Comparison of ENCODE assay signal across 8 mouse cellular contexts in genomic region chr4:43431690-43432089, GRCm38 (mm10). TPM values are rescaled to one million over a fixed set of nuclear protein-coding genes. Genes with fewer than 3 reads are reported as not detected.
A peak's percentile ranks its signal among the peaks of the same experiment; 100 is the strongest.
DNase-seq lines count a peak whose midpoint lies in the region; ATAC-seq and TF ChIP-seq lines count a peak whose summit lies in the region.

No protein-coding gene starts in this region.

- peaks cover 7% of the 10 kb centered on the region for H3K36me3 ChIP-seq in intestine, postnatal 0 days (ENCODE audit: control insufficient read depth, insufficient read depth)
- H3K36me3 ChIP-seq in midbrain, embryonic 13.5 days = peaks cover 8% of the 10 kb centered on the region
- no peaks in the 10 kb centered on the region for H3K36me3 ChIP-seq in spleen, adult 2 months (ENCODE audit: control insufficient read depth, insufficient read depth, low read length)

- no peaks in the 10 kb centered on the region for H3K4me1 ChIP-seq in intestine, postnatal 0 days (replicated peaks; ENCODE audit: control insufficient read depth, insufficient read depth, low read length)
- H3K4me1 ChIP-seq in midbrain, embryonic 13.5 days (replicated peaks) = peaks cover 23% of the 10 kb centered on the region
- H3K4me1 ChIP-seq in spleen, adult 2 months (ENCODE audit: control insufficient read depth, insufficient read depth, insufficient read length) = peaks cover 2% of the 10 kb centered on the region; the same call in 1 of the 2 replicates

- intact Hi-C loops in gastrocnemius, postnatal 14 days (cut with DNase I; ENCODE audit: low total_unique reads) = no loop called here
- intact Hi-C loops in left cerebral cortex, postnatal 36 days (cut with DNase I) = no loop called here

- TF ChIP-seq POLR2A in spleen, adult 2 months (IDR thresholded peaks at IDR 0.05; ENCODE audit: low read depth, low read length) = no peak

- WGBS in intestine, postnatal 0 days = 4% methylated on average over 4 of the region's 4 CpGs
- under 1% methylated on average over 4 of the region's 4 CpGs for WGBS in midbrain, embryonic 13.5 days
- WGBS in spleen, adult 2 months = 2% methylated on average over 4 of the region's 4 CpGs

- DNase-seq in ovary, adult 18-20 months (ENCODE audit: low spot score) = peak; percentile 66
- DNase-seq in ovary, postnatal 10 days (ENCODE audit: low spot score) = no peak
- DNase-seq in cerebellum, postnatal 36 days = peak; percentile 86 to 87
- DNase-seq in gastrocnemius, postnatal 14 days = peak; percentile 80
- DNase-seq in left cerebral cortex, postnatal 36 days (ENCODE audit: low spot score in 2 of 2) = peak; percentile 72 to 73
- DNase-seq in spleen, adult 2 months (ENCODE audit: low read depth in 1 of 2, low spot score in 2 of 2) = peak; percentile 59 to 80

- H3K27ac ChIP-seq in intestine, postnatal 0 days (ENCODE audit: low read depth, low read length) = no peak overlapping the region
- peak overlapping the region; percentile 83 for H3K27ac ChIP-seq in midbrain, embryonic 13.5 days
- H3K27ac ChIP-seq in spleen, adult 2 months (ENCODE audit: insufficient read depth, low read length) = no peak overlapping the region

- H3K9me3 ChIP-seq in intestine, postnatal 0 days (ENCODE audit: control insufficient read depth) = no peaks in the 10 kb centered on the region
- H3K9me3 ChIP-seq in midbrain, embryonic 13.5 days = no peaks in the 10 kb centered on the region

- TF ChIP-seq CTCF in intestine, postnatal 0 days (IDR thresholded peaks at IDR 0.05; ENCODE audit: low read depth) = peak; percentile 94
- TF ChIP-seq CTCF in spleen, adult 2 months (IDR thresholded peaks at IDR 0.05; ENCODE audit: extremely low read depth, insufficient read depth, insufficient read length, insufficient replicate concordance) = peak; percentile 77; the same call in 1 of the 2 replicates

- no peak overlapping the region for H3K4me2 ChIP-seq in intestine, postnatal 0 days (replicated peaks; ENCODE audit: low read depth)
- H3K4me2 ChIP-seq in midbrain, embryonic 13.5 days (replicated peaks) = no peak overlapping the region

- H3K27me3 ChIP-seq in intestine, postnatal 0 days (replicated peaks; ENCODE audit: control insufficient read depth, insufficient read depth, low read length) = no peaks in the 10 kb centered on the region
- H3K27me3 ChIP-seq in midbrain, embryonic 13.5 days = peaks cover 10% of the 10 kb centered on the region
- H3K27me3 ChIP-seq in spleen, adult 2 months (ENCODE audit: control insufficient read depth, insufficient read depth, low read length) = peaks cover 2% of the 10 kb centered on the region; the same call in 1 of the 2 replicates

- no peak overlapping the region for H3K9ac ChIP-seq in intestine, postnatal 0 days (ENCODE audit: low read depth, low read length)
- no peak overlapping the region for H3K9ac ChIP-seq in midbrain, embryonic 13.5 days (replicated peaks)

- ATAC-seq in intestine, postnatal 0 days = peak; percentile 53; the same call in 1 of the 2 replicates
- peak; percentile 55; the same call in 1 of the 2 replicates for ATAC-seq in midbrain, embryonic 13.5 days

- no peak overlapping the region for H3K4me3 ChIP-seq in intestine, postnatal 0 days (ENCODE audit: low read depth, low read length)
- no peak overlapping the region for H3K4me3 ChIP-seq in midbrain, embryonic 13.5 days (replicated peaks)
- no peak overlapping the region for H3K4me3 ChIP-seq in spleen, adult 2 months (ENCODE audit: extremely low read depth, insufficient read depth, insufficient read length)

RNA-seq across cellular contexts. Expression of gene Fam166b, which starts 2.8 kb away (rescaled TPM):
- not detected for total RNA-seq in gastrocnemius, postnatal 14 days (2021)
- polyA plus RNA-seq in intestine, postnatal 0 days (2015; fragmentation: Nextera tagmentation; extraction: Ambion mirVana) = 0.16 TPM in 1 of 2 replicates, not detected in the other
- total RNA-seq in left cerebral cortex, postnatal 36 days (2021) = 1 to 10 TPM in 1 of 2 experiments, under 1 TPM in 1; 0.69 to 1.4 TPM
- 0.30 and 0.83 TPM in 2 replicates for polyA plus RNA-seq in midbrain, embryonic 13.5 days (2015; fragmentation: Nextera tagmentation; extraction: Ambion mirVana)
- not detected in 2 replicates for polyA plus RNA-seq in spleen, adult 2 months (2012; rRNA removed)

RNA-seq across cellular contexts. Expression of gene Tesk1, which starts 10.0 kb away (rescaled TPM):
- 10 to 100 TPM; 25.2 to 28.0 TPM for total RNA-seq in gastrocnemius, postnatal 14 days (2021)
- polyA plus RNA-seq in intestine, postnatal 0 days (2015; fragmentation: Nextera tagmentation; extraction: Ambion mirVana) = 4.6 and 4.7 TPM in 2 replicates
- 10 to 100 TPM; 87.8 to 92.9 TPM for total RNA-seq in left cerebral cortex, postnatal 36 days (2021)
- polyA plus RNA-seq in midbrain, embryonic 13.5 days (2015; fragmentation: Nextera tagmentation; extraction: Ambion mirVana) = 6.1 and 8.4 TPM in 2 replicates
- polyA plus RNA-seq in spleen, adult 2 months (2012; rRNA removed) = 49.6 and 64.5 TPM in 2 replicates

RNA-seq across cellular contexts. Expression of gene Cd72, which starts 22.7 kb away (rescaled TPM):
- total RNA-seq in gastrocnemius, postnatal 14 days (2021) = not detected
- polyA plus RNA-seq in intestine, postnatal 0 days (2015; fragmentation: Nextera tagmentation; extraction: Ambion mirVana) = 3.2 and 3.7 TPM in 2 replicates
- total RNA-seq in left cerebral cortex, postnatal 36 days (2021) = 1 to 10 TPM in 1 of 2 experiments, under 1 TPM in 1; 0.59 to 1.2 TPM
- 4.1 and 4.7 TPM in 2 replicates for polyA plus RNA-seq in midbrain, embryonic 13.5 days (2015; fragmentation: Nextera tagmentation; extraction: Ambion mirVana)
- polyA plus RNA-seq in spleen, adult 2 months (2012; rRNA removed) = 109 and 140 TPM in 2 replicates

RNA-seq across cellular contexts. Expression of gene Rusc2, which starts 49.9 kb away (rescaled TPM):
- 10 to 100 TPM; 19.6 to 20.6 TPM for total RNA-seq in gastrocnemius, postnatal 14 days (2021)
- polyA plus RNA-seq in intestine, postnatal 0 days (2015; fragmentation: Nextera tagmentation; extraction: Ambion mirVana) = 11.9 and 12.1 TPM in 2 replicates
- total RNA-seq in left cerebral cortex, postnatal 36 days (2021) = 100 to 1,000 TPM; 135 TPM
- 68.8 and 75.4 TPM in 2 replicates for polyA plus RNA-seq in midbrain, embryonic 13.5 days (2015; fragmentation: Nextera tagmentation; extraction: Ambion mirVana)
- 7.4 and 8.5 TPM in 2 replicates for polyA plus RNA-seq in spleen, adult 2 months (2012; rRNA removed)

RNA-seq across cellular contexts. Expression of gene Sit1, which starts 51.8 kb away (rescaled TPM):
- not detected for total RNA-seq in gastrocnemius, postnatal 14 days (2021)
- polyA plus RNA-seq in intestine, postnatal 0 days (2015; fragmentation: Nextera tagmentation; extraction: Ambion mirVana) = not detected in 2 replicates
- total RNA-seq in left cerebral cortex, postnatal 36 days (2021) = not detected
- polyA plus RNA-seq in midbrain, embryonic 13.5 days (2015; fragmentation: Nextera tagmentation; extraction: Ambion mirVana) = not detected in 2 replicates
- polyA plus RNA-seq in spleen, adult 2 months (2012; rRNA removed) = 15.3 and 17.1 TPM in 2 replicates

Comparison
In these comparisons a context has a peak if more than half of its experiments do, and no peak if none do; other contexts are left out.
1. RNA of gene Cd72, which starts 22.7 kb away (polyA plus RNA-seq): 109 to 140 TPM in spleen, adult 2 months; 4.1 to 4.7 TPM in midbrain, embryonic 13.5 days and 3.2 to 3.7 TPM in intestine, postnatal 0 days; every median in the first group is over 10 times any median in the second.